Mouse (Mus musculus) intestine, embryonic 15.5 days (tissue): ENCODE data around the gene Zfand5. TPM values are rescaled to one million over a fixed set of nuclear protein-coding genes. Genes with fewer than 3 reads are reported as not detected.
"Not testable (repeated sequence)": the region's sequence is repeated elsewhere in the genome, so short reads cannot be mapped to it uniquely, and the experiment has no call there.

Source experiments
- ATAC-seq: fragments of 200-750 bp; cut with Nextera tagmentation; 2 replicates; pipeline ENCODE4 v1.8.0; 2017; ENCODE audit warnings: moderate TSS enrichment, moderate library complexity
- H3K27ac ChIP-seq: fragments of 300-500 bp; sonication (generic); 2 replicates; pipeline ENCODE4 v1.5.1; 2015; ENCODE audit warnings: mild to moderate bottlenecking, inconsistent platforms
- H3K27me3 ChIP-seq: fragments of 300-500 bp; sonication (generic); replicated peaks from 2 replicates; pipeline ENCODE4 v1.6.1; 2015; ENCODE audit warnings: inconsistent platforms
- H3K36me3 ChIP-seq: fragments of 300-500 bp; sonication (generic); 2 replicates; pipeline ENCODE4 v1.6.1; 2015; ENCODE audit warnings: inconsistent platforms
- H3K4me1 ChIP-seq: fragments of 300-500 bp; sonication (generic); replicated peaks from 2 replicates; pipeline ENCODE4 v1.6.1; 2015; ENCODE audit warnings: inconsistent platforms
- H3K4me2 ChIP-seq: fragments of 300-500 bp; sonication (generic); replicated peaks from 2 replicates; pipeline ENCODE4 v1.6.1; 2015; ENCODE audit warnings: mild to moderate bottlenecking, inconsistent platforms
- H3K4me3 ChIP-seq: fragments of 300-500 bp; sonication (generic); replicated peaks from 2 replicates; pipeline ENCODE4 v1.5.1; 2015; ENCODE audit warnings: inconsistent platforms
- H3K9ac ChIP-seq: fragments of 300-500 bp; sonication (generic); 2 replicates; pipeline ENCODE4 v1.6.1; 2015; ENCODE audit warnings: inconsistent platforms
- H3K9me3 ChIP-seq: fragments of 300-500 bp; sonication (generic); 2 replicates; pipeline ENCODE4 v1.6.1; 2016; ENCODE audit warnings: inconsistent platforms
- WGBS: fragments of 180-500 bp; shearing (Covaris S2); methylation state at CpG from one replicate; pipeline ENCODE4 v1.1.7; 2015; 5-methylcytosine and 5-hydroxymethylcytosine counted together
- polyA plus RNA-seq: library from polyadenylated mRNA; unstranded; fragments of >200 nt; fragmentation: Nextera tagmentation; extraction: Ambion mirVana; gene quantifications from 2 replicates; pipeline ENCODE4 v1.2.1, GENCODE M21; 2015

Zfand5 gene
- polyA plus RNA-seq: 87.0 and 91.6 TPM in 2 replicates

DNA sequence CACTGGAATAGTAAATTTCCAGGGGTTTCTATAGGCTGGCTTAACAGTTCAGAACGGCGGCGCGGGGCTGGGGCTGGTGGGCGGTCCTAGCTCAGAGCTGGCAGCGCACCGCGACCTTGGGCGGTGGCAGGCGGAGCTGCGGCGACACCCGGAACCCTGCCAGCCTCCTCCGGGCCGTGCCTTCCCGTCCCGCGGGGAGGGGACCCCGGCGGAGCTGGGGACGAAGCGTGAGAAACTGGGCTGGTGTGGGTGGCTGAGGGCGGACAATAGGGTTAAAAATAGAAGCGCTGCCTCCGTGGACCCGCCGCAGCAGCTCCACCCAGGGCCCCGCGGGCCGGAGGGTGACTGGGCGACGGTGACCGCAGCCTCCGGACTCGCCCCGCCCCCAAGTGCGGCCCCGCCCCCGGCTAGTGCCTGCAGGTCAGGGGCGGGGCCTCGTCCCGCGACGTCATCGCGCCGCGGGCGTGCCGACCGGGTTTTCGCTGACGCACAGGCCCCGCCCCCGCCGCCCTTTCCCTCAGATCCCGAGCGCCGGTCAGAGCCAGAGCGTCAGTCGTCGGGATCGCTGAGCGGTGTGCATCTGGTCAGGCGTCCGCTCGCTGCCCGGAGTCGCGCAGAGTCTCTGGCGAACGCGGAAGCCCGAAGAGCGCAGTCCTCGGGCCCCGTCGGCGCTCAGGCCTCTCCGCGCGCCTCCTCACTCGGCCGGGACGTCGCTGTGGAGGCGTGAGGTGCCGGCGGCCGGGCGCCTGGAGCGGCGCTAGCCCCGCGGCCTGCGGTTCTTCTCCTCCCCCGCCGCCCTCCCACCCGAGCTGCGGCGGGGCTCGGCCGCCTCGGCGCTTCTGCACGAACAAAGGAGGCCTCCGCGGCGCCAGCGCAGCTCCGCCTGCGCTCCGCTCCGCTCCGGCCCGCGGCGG is at the start of gene Zfand5:
Zfand5 (plus strand) TSS at position 538 of the 914 bp plus-strand sequence.
- Histone ChIP-seq H3K4me3 (peak within 1 kb of the TSS; percentile 91), H3K27me3 (no peaks in the 10 kb centered on the region)

DNA sequence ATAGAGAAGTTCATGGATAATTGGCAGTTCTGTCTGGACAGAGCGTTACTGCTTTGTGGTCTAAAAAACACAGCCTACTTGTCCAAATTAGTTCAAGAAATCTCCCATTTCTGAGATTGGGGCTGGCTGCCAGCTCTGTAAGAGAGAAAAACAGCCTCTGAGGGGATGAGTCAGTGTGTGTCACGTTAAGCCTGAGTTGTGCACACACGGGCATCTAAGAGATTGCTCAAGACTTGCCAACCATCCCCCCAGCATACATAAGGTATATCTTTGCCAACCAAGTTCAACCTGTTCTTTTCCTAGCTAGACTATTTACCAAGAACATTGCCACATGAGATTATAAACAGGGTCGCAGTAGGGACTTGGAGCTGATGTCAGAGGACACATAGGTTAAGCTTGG is 44.9 kb upstream of the Zfand5 start:
- Histone ChIP-seq H3K27ac (no peak overlapping the region), H3K9me3 (no peaks in the 10 kb centered on the region), H3K9ac (no peak overlapping the region), H3K4me1 (no peaks in the 10 kb centered on the region), H3K27me3 (no peaks in the 10 kb centered on the region), H3K4me2 (no peak overlapping the region), H3K4me3 (no peak overlapping the region), H3K36me3 (no peaks in the 10 kb centered on the region)
- ATAC-seq: no peak
- WGBS: 60% methylated on average over 4 of the region's 4 CpGs

More for the DNA sequence above, at the start of gene Zfand5:
- peak; percentile 96 for ATAC-seq
- peak within 1 kb of the TSS; percentile 100 for H3K27ac ChIP-seq
- H3K9ac ChIP-seq: peak within 1 kb of the TSS; percentile 99
- H3K4me1 ChIP-seq: 0 out of 2 replicates have a peak, but pooled peaks cover 2% of the 10 kb centered on the region
- H3K4me2 ChIP-seq: peak within 1 kb of the TSS; percentile 78
- WGBS: under 1% methylated on average over 101 of the region's 118 CpGs
- H3K36me3 ChIP-seq: 0 out of 2 replicates have a peak, but pooled peaks cover 2% of the 10 kb centered on the region
- no peaks in the 10 kb centered on the region for H3K9me3 ChIP-seq

DNA sequence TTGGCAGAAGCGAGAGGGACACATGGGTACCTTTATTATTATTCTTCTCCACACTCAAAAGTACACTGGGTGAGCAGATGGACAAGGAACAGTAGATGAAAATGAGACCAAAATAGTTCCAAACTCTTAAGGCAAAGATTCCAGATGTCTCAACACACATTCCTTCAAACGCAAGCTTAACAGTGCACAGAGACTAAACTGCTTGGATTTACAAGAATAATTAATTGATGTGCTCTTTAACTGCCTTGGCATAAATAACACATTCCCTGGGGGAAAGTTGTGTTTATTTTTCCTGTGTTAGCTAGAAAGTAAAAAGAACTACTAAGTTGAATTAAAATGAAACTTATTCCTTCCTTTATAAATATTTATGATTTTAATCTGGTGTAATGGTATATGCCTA is 44.3 kb upstream of the Zfand5 start:
- ATAC-seq: no peak
- Histone ChIP-seq H3K36me3 (no peaks in the 10 kb centered on the region), H3K4me2 (no peak overlapping the region), H3K4me3 (no peak overlapping the region), H3K27me3 (no peaks in the 10 kb centered on the region), H3K9ac (no peak overlapping the region), H3K4me1 (no peaks in the 10 kb centered on the region), H3K9me3 (no peaks in the 10 kb centered on the region), H3K27ac (no peak overlapping the region)
- WGBS: 40% methylated on average over 2 of the region's 2 CpGs

DNA sequence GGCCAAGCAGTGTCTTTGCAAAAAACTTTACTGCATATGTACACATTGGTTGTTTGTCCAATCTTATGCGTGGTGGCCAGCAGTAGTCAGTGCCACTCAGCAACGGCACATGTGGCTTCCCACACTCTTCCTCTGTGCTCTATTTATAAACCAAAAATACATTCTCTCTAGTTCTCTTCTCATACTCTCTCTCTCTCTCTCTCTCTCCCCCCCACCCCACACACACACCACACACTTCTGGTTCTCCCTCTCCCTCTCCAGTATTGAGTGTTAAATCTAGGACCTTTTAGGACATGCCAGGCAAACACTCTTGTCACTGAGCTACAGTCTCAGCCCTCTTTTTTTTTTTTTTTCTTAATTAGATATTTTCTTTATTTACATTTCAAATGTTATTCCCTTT is 23.3 kb upstream of the Zfand5 start:
- not testable (repeated sequence) for ATAC-seq, H3K27ac ChIP-seq, H3K4me1 ChIP-seq, H3K9ac ChIP-seq, H3K4me2 ChIP-seq, H3K9me3 ChIP-seq, H3K27me3 ChIP-seq, H3K36me3 ChIP-seq, H3K4me3 ChIP-seq
- WGBS: 69% methylated on average over 2 of the region's 2 CpGs

DNA sequence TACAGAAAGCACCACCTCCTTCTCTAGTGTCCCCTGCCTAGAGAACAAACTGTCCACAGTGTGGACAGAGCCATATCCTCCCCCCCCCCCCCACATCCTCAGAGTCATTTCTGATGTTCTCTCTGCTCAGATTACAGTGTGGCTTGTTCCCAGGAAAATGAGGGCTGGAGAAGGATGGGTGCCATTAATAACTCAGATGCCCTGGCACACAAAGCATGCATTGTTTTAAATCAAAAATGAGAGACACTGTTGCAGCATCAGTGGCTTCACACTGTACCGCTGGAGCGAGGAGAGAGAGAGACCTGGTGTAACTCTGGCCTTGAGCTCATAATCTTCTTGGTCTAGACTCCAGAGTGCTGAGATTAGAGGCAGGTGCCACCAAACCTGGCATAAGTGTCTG is 18.2 kb upstream of the Zfand5 start:
- WGBS: 83% methylated on average over 2 of the region's 2 CpGs
- H3K27ac ChIP-seq: no peak overlapping the region
- no peaks in the 10 kb centered on the region for H3K4me1 ChIP-seq
- no peaks in the 10 kb centered on the region for H3K27me3 ChIP-seq
- H3K36me3 ChIP-seq: no peaks in the 10 kb centered on the region
- H3K9ac ChIP-seq: no peak overlapping the region
- no peaks in the 10 kb centered on the region for H3K9me3 ChIP-seq
- H3K4me2 ChIP-seq: no peak overlapping the region
- H3K4me3 ChIP-seq: no peak overlapping the region
- no peak for ATAC-seq

DNA sequence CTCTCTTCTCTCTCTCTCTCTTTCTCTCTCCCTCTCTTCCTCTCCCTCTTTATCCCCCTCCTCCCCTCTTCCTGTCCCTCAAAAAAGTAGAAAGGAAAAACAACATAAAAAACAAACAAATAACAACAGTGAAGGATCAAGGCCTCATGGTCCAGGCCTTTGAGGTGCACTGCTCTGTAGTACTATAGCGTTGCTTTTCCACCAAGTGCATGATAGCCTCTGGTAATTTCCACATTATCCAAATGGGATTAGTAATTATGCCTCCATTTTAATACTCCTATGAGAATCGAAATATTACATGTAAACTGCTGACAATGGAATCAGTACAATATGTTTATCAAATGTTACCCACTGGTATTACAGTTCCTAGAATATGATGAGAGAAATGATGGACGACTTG is 16.2 kb upstream of the Zfand5 start:
- Histone ChIP-seq H3K9ac (no peak overlapping the region), H3K4me2 (no peak overlapping the region), H3K36me3 (no peaks in the 10 kb centered on the region), H3K27me3 (no peaks in the 10 kb centered on the region), H3K9me3 (no peaks in the 10 kb centered on the region), H3K4me3 (no peak overlapping the region), H3K4me1 (no peaks in the 10 kb centered on the region), H3K27ac (no peak overlapping the region)
- no peak for ATAC-seq
- 87% methylated on average over 3 of the region's 3 CpGs for WGBS

DNA sequence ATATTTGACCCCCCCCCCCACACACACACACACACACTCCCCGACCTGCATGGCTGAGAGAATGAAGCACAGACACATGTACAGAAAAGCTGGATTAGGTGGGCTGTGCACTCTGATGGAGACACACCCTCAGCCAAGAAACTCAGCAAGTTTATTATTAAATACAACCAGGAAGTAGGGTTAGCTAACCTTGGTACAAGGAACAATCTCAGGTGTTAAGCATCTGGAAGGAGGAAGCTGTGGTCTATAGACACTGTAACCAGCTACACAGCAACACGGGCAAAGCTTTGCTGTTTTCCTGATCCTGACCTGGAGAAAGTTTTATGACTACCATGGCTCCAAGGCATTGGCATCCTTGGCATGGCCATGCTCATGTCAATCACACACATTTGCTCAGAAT is 12.6 kb upstream of the Zfand5 start:
- no peak overlapping the region for H3K9ac ChIP-seq
- H3K27ac ChIP-seq: no peak overlapping the region
- H3K27me3 ChIP-seq: no peaks in the 10 kb centered on the region
- no peak overlapping the region for H3K4me2 ChIP-seq
- H3K9me3 ChIP-seq: no peaks in the 10 kb centered on the region
- H3K4me3 ChIP-seq: no peak overlapping the region
- no peaks in the 10 kb centered on the region for H3K4me1 ChIP-seq
- 60% methylated on average over 2 of the region's 2 CpGs for WGBS
- peak; percentile 63 for ATAC-seq
- H3K36me3 ChIP-seq: no peaks in the 10 kb centered on the region

DNA sequence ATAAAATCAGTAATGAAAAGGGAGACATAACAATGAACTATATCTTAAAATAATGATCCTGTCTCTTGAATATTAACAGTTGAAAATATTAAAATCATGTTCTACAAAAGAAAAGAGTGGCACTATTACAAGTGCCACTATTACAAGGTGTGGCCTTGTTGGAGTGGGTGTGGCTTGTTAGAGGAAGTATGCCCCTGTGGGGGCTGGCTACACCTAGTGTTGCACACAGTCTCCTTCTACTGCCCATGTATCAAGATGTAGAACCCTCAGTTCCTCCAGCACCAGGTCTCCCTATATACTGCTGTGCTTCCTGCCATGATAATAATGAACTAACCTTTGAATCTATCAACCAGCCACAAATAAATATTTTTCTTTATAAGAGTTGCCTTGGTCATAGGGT is 11.8 kb upstream of the Zfand5 start:
- H3K4me3 ChIP-seq: no peak overlapping the region
- H3K4me1 ChIP-seq: no peaks in the 10 kb centered on the region
- H3K36me3 ChIP-seq: no peaks in the 10 kb centered on the region
- no peak overlapping the region for H3K27ac ChIP-seq
- no peak for ATAC-seq
- no peaks in the 10 kb centered on the region for H3K27me3 ChIP-seq
- no peak overlapping the region for H3K4me2 ChIP-seq
- H3K9ac ChIP-seq: no peak overlapping the region
- no peaks in the 10 kb centered on the region for H3K9me3 ChIP-seq

DNA sequence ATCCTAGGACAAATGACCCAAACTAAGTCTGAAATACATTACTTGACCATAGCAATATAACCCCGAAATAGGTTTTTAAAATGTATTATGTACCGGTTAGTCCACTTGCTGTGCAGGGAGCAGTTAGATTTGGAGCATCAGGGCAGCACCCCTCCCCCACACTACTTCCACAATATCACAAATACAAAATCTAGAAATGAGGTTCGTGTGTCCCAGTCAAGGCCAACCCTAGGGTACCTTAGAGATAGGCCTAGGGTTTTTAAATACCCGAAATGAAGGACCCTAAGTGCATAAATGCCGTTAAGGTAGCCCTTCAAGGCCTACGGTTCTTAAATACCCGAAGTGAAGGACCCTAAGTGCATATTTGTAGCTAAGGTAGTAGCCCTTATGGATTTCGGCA is 892 bp upstream of the Zfand5 start:
- Histone ChIP-seq H3K9me3 (no peaks in the 10 kb centered on the region), H3K4me3 (peak overlapping the region; percentile 91), H3K27me3 (no peaks in the 10 kb centered on the region), H3K4me1 (0 out of 2 replicates have a peak, but pooled peaks cover 2% of the 10 kb centered on the region), H3K27ac (peak overlapping the region; percentile 100), H3K9ac (peak overlapping the region; percentile 65), H3K36me3 (no peaks in the 10 kb centered on the region), H3K4me2 (peak overlapping the region; percentile 78)
- ATAC-seq: no peak
- WGBS: 25% methylated on average over 8 of the region's 8 CpGs

DNA sequence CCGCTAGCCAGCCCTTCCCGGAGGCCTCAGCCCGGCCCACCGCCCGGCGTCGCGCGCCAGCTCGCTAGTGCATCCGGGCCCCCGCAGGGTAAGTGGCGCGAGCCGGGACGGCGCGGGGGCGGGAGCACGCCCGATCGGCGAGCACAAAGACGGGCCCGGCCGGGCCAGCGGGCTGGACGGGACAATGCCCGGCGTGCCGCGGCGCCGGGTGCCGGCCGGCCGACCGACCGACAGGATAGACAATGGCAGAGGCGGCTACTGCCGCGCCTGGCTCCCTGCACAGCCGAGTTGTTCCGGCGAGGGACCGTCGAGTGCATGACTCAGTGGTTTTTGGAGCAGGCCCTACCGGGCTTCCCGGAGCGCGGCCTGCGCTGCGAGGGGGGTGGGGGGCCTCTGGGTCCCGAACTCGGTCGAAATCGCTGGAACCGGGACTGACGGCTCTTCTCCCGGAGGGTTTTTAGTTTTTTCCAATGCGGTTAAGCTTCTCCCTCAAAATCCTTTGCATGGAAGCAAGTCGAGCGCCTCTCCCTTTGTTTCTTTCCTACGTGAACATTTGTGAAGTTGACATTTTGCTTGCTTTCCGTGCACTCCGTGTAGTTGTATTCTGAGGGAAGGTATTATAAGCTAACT is 692 bp downstream of the Zfand5 start:
- Histone ChIP-seq H3K9ac (peak overlapping the region; percentile 99), H3K9me3 (no peaks in the 10 kb centered on the region), H3K36me3 (0 out of 2 replicates have a peak, but pooled peaks cover 2% of the 10 kb centered on the region), H3K27me3 (no peaks in the 10 kb centered on the region), H3K4me3 (peak overlapping the region; percentile 91), H3K4me2 (peak overlapping the region; percentile 43), H3K27ac (peak overlapping the region; percentile 100), H3K4me1 (0 out of 2 replicates have a peak, but pooled peaks cover 2% of the 10 kb centered on the region)
- under 1% methylated on average over 66 of the region's 66 CpGs for WGBS
- peak; percentile 67 for ATAC-seq

DNA sequence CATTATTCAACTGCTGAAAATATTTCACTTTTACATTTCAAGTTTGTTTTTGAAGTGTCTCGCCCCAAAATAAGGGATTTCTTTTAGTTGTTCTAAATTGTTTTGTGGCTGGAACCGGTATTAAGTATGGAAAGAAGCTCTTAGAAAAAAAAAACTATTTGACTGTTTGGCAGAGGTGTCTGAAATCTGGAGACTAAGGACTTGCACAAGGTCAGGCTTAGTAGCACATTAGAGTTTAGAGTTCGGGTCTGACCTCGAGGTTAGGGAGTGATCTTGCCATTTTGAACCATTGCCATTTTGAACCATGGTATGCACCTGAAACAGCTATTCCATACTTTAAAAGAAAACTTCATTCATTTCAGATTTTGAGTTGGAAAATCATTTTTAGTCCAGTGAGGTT is 1.4 kb downstream of the Zfand5 start:
- peak overlapping the region; percentile 41 for H3K9ac ChIP-seq
- H3K27ac ChIP-seq: no peak overlapping the region
- under 1% methylated on average over 4 of the region's 4 CpGs for WGBS
- H3K36me3 ChIP-seq: 0 out of 2 replicates have a peak, but pooled peaks cover 2% of the 10 kb centered on the region
- peak overlapping the region; percentile 53 for H3K4me2 ChIP-seq
- no peaks in the 10 kb centered on the region for H3K27me3 ChIP-seq
- H3K4me3 ChIP-seq: peak overlapping the region; percentile 91
- no peaks in the 10 kb centered on the region for H3K9me3 ChIP-seq
- ATAC-seq: no peak
- H3K4me1 ChIP-seq: 0 out of 2 replicates have a peak, but pooled peaks cover 2% of the 10 kb centered on the region

DNA sequence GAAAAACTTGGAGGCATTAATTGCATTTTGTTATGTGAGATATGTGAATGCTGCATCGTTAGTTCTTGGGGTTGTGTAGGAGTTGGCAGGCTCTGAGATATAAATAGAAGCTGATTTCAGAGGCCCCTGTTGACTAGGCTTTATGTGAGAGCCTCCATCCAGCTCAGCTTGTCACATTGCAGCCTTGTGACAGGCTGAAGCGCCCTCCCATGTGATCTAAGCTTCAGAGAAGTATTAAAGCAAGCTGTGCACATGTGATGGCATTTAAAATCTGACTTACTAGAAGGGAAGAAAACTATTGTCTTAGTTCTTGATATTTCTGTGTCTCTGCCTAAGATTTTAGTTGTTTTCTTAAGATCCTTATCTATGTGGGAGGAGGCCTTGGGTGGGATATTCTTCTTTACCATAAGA is 2.1 kb downstream of the Zfand5 start:
- H3K4me2 ChIP-seq: peak overlapping the region; percentile 53
- 3% methylated on average over 2 of the region's 2 CpGs for WGBS
- H3K4me1 ChIP-seq: 0 out of 2 replicates have a peak, but pooled peaks cover 2% of the 10 kb centered on the region
- no peaks in the 10 kb centered on the region for H3K27me3 ChIP-seq
- H3K9me3 ChIP-seq: no peaks in the 10 kb centered on the region
- ATAC-seq: no peak
- H3K4me3 ChIP-seq: peak overlapping the region; percentile 91
- 0 out of 2 replicates have a peak, but pooled peaks cover 2% of the 10 kb centered on the region for H3K36me3 ChIP-seq
- peak overlapping the region; percentile 41 for H3K9ac ChIP-seq
- H3K27ac ChIP-seq: peak overlapping the region; percentile 45; the same call in 1 of the 2 replicates
